In the genomic region with DNA sequence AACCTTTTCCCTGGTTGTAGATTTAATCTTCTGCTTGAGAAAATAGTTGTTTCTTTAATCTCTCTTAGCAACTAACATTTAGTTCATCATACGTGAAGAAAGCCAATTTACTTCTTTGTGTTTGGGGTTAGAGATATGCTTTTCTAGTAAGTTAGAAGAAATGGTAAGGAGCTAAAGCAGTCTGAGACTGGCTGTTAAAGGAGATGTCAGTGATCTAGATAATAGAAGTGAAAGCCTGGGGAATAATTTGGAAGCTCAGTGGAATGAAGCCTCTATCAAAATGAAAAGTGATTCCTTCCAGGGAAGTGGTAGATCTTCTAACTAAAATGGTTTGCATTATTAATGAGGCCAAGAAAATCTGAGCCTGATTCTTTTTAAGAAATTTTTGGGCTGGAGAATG, we compare ENCODE assay signal across 21 mouse cellular contexts. TPM values are rescaled to one million over a fixed set of nuclear protein-coding genes. Genes with fewer than 3 reads are reported as not detected.
A peak's percentile ranks its signal among the peaks of the same experiment; 100 is the strongest.
DNase-seq lines count a peak whose midpoint lies in the region; ATAC-seq and TF ChIP-seq lines count a peak whose summit lies in the region.
"Had no signal": no experiment of that assay in that cellular context is flagged by ENCODE, and none has a peak within 500 bp of the region (broad histone marks: within the 10 kb centered on the region; RNA-seq: fewer than 3 reads in every experiment).

No protein-coding gene starts in this region.

- 0 out of 2 replicates have a peak, but pooled peaks cover 4% of the 10 kb centered on the region for H3K4me1 ChIP-seq in forebrain, embryonic 14.5 days (ENCODE audit: control insufficient read depth, insufficient read depth, low read length)
- no peaks in the 10 kb centered on the region for H3K4me1 ChIP-seq in forebrain, embryonic 11.5 days (replicated peaks; ENCODE audit: control insufficient read depth, insufficient read depth, low read length)
- H3K4me1 ChIP-seq in forebrain, embryonic 16.5 days (replicated peaks; ENCODE audit: control insufficient read depth, insufficient read depth, low read length): peaks cover 5% of the 10 kb centered on the region
- H3K4me1 ChIP-seq in neural tube, embryonic 15.5 days: peaks cover 11% of the 10 kb centered on the region
- H3K4me1 ChIP-seq: heart, embryonic 15.5 days; limb, embryonic 12.5 days; midbrain, embryonic 12.5 days had no signal

- H3K9ac ChIP-seq in forebrain, embryonic 14.5 days (ENCODE audit: low read length): no peak overlapping the region
- no peak overlapping the region for H3K9ac ChIP-seq in forebrain, embryonic 11.5 days (ENCODE audit: low read length)
- H3K9ac ChIP-seq in forebrain, embryonic 16.5 days (replicated peaks; ENCODE audit: low read depth, low read length): no peak overlapping the region
- H3K9ac ChIP-seq in neural tube, embryonic 15.5 days (replicated peaks): no peak overlapping the region
- H3K9ac ChIP-seq: heart, embryonic 15.5 days; limb, embryonic 12.5 days; liver, postnatal 0 days; midbrain, embryonic 12.5 days had no signal

- peaks cover 2% of the 10 kb centered on the region; the same call in 1 of the 2 replicates for H3K36me3 ChIP-seq in forebrain, embryonic 14.5 days (ENCODE audit: control insufficient read depth, insufficient read depth, low read length)
- H3K36me3 ChIP-seq in forebrain, embryonic 11.5 days (ENCODE audit: control insufficient read depth, insufficient read depth, low read length): no peaks in the 10 kb centered on the region
- no peaks in the 10 kb centered on the region for H3K36me3 ChIP-seq in forebrain, embryonic 16.5 days (ENCODE audit: control insufficient read depth, insufficient read depth)
- H3K36me3 ChIP-seq in neural tube, embryonic 15.5 days: peaks cover 6% of the 10 kb centered on the region; the same call in 1 of the 2 replicates
- H3K36me3 ChIP-seq: heart, embryonic 15.5 days had no signal

- H3K9me3 ChIP-seq in forebrain, embryonic 14.5 days (replicated peaks; ENCODE audit: control insufficient read depth, low read length): no peaks in the 10 kb centered on the region
- no peaks in the 10 kb centered on the region for H3K9me3 ChIP-seq in forebrain, embryonic 11.5 days (ENCODE audit: control insufficient read depth, low read length)
- no peaks in the 10 kb centered on the region for H3K9me3 ChIP-seq in forebrain, embryonic 16.5 days (ENCODE audit: control insufficient read depth, low read length)
- H3K9me3 ChIP-seq in neural tube, embryonic 15.5 days (replicated peaks): no peaks in the 10 kb centered on the region
- H3K9me3 ChIP-seq: heart, embryonic 15.5 days; midbrain, embryonic 12.5 days had no signal

- H3K4me3 ChIP-seq in forebrain, embryonic 14.5 days (ENCODE audit: low read depth, low read length): no peak overlapping the region
- no peak overlapping the region for H3K4me3 ChIP-seq in forebrain, embryonic 11.5 days (ENCODE audit: low read depth, low read length)
- H3K4me3 ChIP-seq in layer of hippocampus, adult 2 months: no peak overlapping the region
- H3K4me3 ChIP-seq in forebrain, embryonic 16.5 days (replicated peaks; ENCODE audit: low read length): no peak overlapping the region
- no peak overlapping the region for H3K4me3 ChIP-seq in neural tube, embryonic 15.5 days (replicated peaks)
- H3K4me3 ChIP-seq: heart, embryonic 15.5 days; limb, embryonic 12.5 days; midbrain, embryonic 12.5 days; myocyte had no signal

- no peaks in the 10 kb centered on the region for H3K27me3 ChIP-seq in forebrain, embryonic 14.5 days (replicated peaks; ENCODE audit: control insufficient read depth, insufficient read depth, low read length)
- no peaks in the 10 kb centered on the region for H3K27me3 ChIP-seq in forebrain, embryonic 11.5 days (ENCODE audit: control insufficient read depth, insufficient read depth, low read length)
- H3K27me3 ChIP-seq in forebrain, embryonic 16.5 days (replicated peaks; ENCODE audit: control insufficient read depth, insufficient read depth, low read length): no peaks in the 10 kb centered on the region
- H3K27me3 ChIP-seq in neural tube, embryonic 15.5 days (replicated peaks): no peaks in the 10 kb centered on the region
- H3K27me3 ChIP-seq: heart, embryonic 15.5 days; limb, embryonic 12.5 days; midbrain, embryonic 12.5 days had no signal

- TF ChIP-seq CTCF in layer of hippocampus, adult 2 months (conservative IDR thresholded peaks at IDR 0.05): no peak

- peak overlapping the region; percentile 53 for H3K27ac ChIP-seq in forebrain, embryonic 14.5 days (ENCODE audit: low read depth, low read length)
- no peak overlapping the region for H3K27ac ChIP-seq in forebrain, embryonic 11.5 days (ENCODE audit: low read depth, low read length)
- H3K27ac ChIP-seq in layer of hippocampus, adult 2 months: peak overlapping the region; percentile 80
- H3K27ac ChIP-seq in forebrain, embryonic 16.5 days (ENCODE audit: low read length): peak overlapping the region; percentile 73
- peak overlapping the region; percentile 80 for H3K27ac ChIP-seq in neural tube, embryonic 15.5 days (replicated peaks)
- H3K27ac ChIP-seq: heart, embryonic 15.5 days; kidney, postnatal 0 days; limb, embryonic 12.5 days; macrophage; midbrain, embryonic 12.5 days had no signal

- WGBS in forebrain, embryonic 14.5 days: 59% methylated on average over 1 of the region's 1 CpGs
- 85% methylated on average over 1 of the region's 1 CpGs for WGBS in forebrain, embryonic 11.5 days
- WGBS in forebrain, embryonic 16.5 days: 36% methylated on average over 1 of the region's 1 CpGs
- WGBS in neural tube, embryonic 15.5 days: 49% methylated on average over 1 of the region's 1 CpGs

- no peak for DNase-seq in forebrain, embryonic 14.5 days (ENCODE audit: low spot score)
- DNase-seq in forebrain, embryonic 11.5 days (ENCODE audit: low spot score): no peak
- DNase-seq in layer of hippocampus, adult 2 months (ENCODE audit: low spot score in 2 of 2): no peak
- no peak for DNase-seq in layer of hippocampus, postnatal 36 days
- no peak for DNase-seq in thymus, postnatal 10 days (ENCODE audit: low spot score in 2 of 2)
- DNase-seq: adrenal gland, postnatal 14 days; liver, postnatal 0 days; thymus, adult 2 months had no signal

- H3K4me2 ChIP-seq in forebrain, embryonic 14.5 days (ENCODE audit: low read length): no peak overlapping the region
- H3K4me2 ChIP-seq in forebrain, embryonic 11.5 days (ENCODE audit: low read depth, low read length, severe bottlenecking): no peak overlapping the region
- H3K4me2 ChIP-seq in forebrain, embryonic 16.5 days (ENCODE audit: low read length): no peak overlapping the region; the same call in 1 of the 2 replicates
- H3K4me2 ChIP-seq in neural tube, embryonic 15.5 days: peak overlapping the region; percentile 34
- H3K4me2 ChIP-seq: heart, embryonic 15.5 days; limb, embryonic 12.5 days; liver, embryonic 11.5 days; midbrain, embryonic 12.5 days had no signal

- ATAC-seq in forebrain, embryonic 14.5 days: no peak
- no peak for ATAC-seq in forebrain, embryonic 11.5 days (replicated peaks; ENCODE audit: low FRiP score)
- peak; percentile 37; the same call in 1 of the 2 replicates for ATAC-seq in forebrain, embryonic 16.5 days
- ATAC-seq in neural tube, embryonic 15.5 days (ENCODE audit: low FRiP score): peak; percentile 63; the same call in 1 of the 2 replicates
- ATAC-seq: CD4-positive, CD25-positive, alpha-beta regulatory T cell, adult 4 months; liver, postnatal 0 days had no signal

RNA-seq across cellular contexts. Expression of a gene that starts 55.8 kb away (rescaled TPM):
- 0.83 and 1.2 TPM in 2 replicates for polyA plus RNA-seq in forebrain, embryonic 14.5 days (2014; fragmentation: Nextera tagmentation; extraction: Ambion mirVana)
- polyA plus RNA-seq in forebrain, embryonic 11.5 days (2014; fragmentation: Nextera tagmentation; extraction: Ambion mirVana): 0.47 and 0.56 TPM in 2 replicates
- 10 to 100 TPM; 22.1 to 26.0 TPM for total RNA-seq in layer of hippocampus, adult 2 months (2021)
- 10 to 100 TPM; 25.7 to 28.6 TPM for total RNA-seq in layer of hippocampus, postnatal 36 days (2021)
- polyA plus RNA-seq in forebrain, embryonic 16.5 days (2015; fragmentation: Nextera tagmentation; extraction: Ambion mirVana): 2.4 and 2.6 TPM in 2 replicates
- polyA plus RNA-seq in neural tube, embryonic 15.5 days (2015; fragmentation: Nextera tagmentation; extraction: Ambion mirVana): 1.4 and 1.5 TPM in 2 replicates
- total RNA-seq: gastrocnemius, adult 18-20 months; heart, postnatal 36 days had no signal
- polyA plus RNA-seq: heart, embryonic 15.5 days; intestine, embryonic 14.5 days; kidney, postnatal 0 days; liver, postnatal 0 days; macrophage had no signal

Comparison
In these comparisons a context has a peak if more than half of its experiments do, and no peak if none do; other contexts are left out.
1. ATAC-seq: peak in forebrain, embryonic 16.5 days (single experiment) and neural tube, embryonic 15.5 days (single experiment); none in forebrain, embryonic 14.5 days (single experiment) and forebrain, embryonic 11.5 days (single experiment).